26 mouse cellular contexts compared by ENCODE assay signal in the genomic region with DNA sequence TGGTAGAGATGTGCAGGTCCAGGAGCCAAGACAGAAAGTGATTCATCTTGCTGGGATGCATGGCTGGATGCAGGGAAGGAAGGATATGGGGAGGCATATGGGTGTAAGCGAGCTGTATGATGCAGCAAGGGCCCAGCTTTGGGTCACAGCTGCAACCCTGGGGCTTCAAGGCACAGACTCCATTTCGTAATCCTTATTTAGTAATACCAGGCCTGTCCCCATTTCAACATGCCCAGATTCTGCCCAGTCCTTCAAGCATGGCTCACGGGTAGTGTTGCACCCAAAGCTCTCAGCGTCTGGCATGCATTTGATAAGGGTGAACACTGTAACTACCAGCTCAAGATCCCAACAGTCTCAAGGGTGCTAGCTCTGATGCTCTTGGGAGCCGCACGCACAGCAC. TPM values are rescaled to one million over a fixed set of nuclear protein-coding genes. Genes with fewer than 3 reads are reported as not detected.
DNase-seq lines count a peak whose midpoint lies in the region; ATAC-seq and TF ChIP-seq lines count a peak whose summit lies in the region.
"Had no signal": no experiment of that assay in that cellular context is flagged by ENCODE, and none has a peak within 500 bp of the region (broad histone marks: within the 10 kb centered on the region; RNA-seq: fewer than 3 reads in every experiment).

No protein-coding gene starts in this region.

- no peaks in the 10 kb centered on the region for H3K36me3 ChIP-seq in liver, adult 2 months (ENCODE audit: control insufficient read depth, insufficient read depth, low read length)
- H3K36me3 ChIP-seq in liver, embryonic 11.5 days (ENCODE audit: control insufficient read depth, insufficient read depth, low read length): no peaks in the 10 kb centered on the region
- H3K36me3 ChIP-seq: heart, embryonic 13.5 days; hindbrain, embryonic 15.5 days; intestine, embryonic 15.5 days; limb, embryonic 10.5 days; midbrain, embryonic 10.5 days; neural tube, embryonic 15.5 days had no signal

- no peak for ATAC-seq in liver, embryonic 11.5 days (replicated peaks; ENCODE audit: low FRiP score)
- ATAC-seq: CD4-positive, CD25-positive, alpha-beta regulatory T cell, adult 4 months; forebrain, postnatal 0 days; intestine, embryonic 15.5 days; liver, postnatal 0 days had no signal

- WGBS in liver, adult 2 months: 48% methylated on average over 6 of the region's 6 CpGs
- 79% methylated on average over 6 of the region's 6 CpGs for WGBS in liver, embryonic 11.5 days

- H3K4me2 ChIP-seq in liver, embryonic 11.5 days: no peak overlapping the region
- H3K4me2 ChIP-seq: heart, embryonic 13.5 days; hindbrain, embryonic 15.5 days; intestine, embryonic 15.5 days; neural tube, embryonic 15.5 days had no signal

- no peak overlapping the region for H3K9ac ChIP-seq in liver, adult 2 months (ENCODE audit: low read depth, low read length)
- no peak overlapping the region for H3K9ac ChIP-seq in liver, embryonic 11.5 days (ENCODE audit: low read depth, low read length)
- H3K9ac ChIP-seq: forebrain, postnatal 0 days; heart, embryonic 13.5 days; hindbrain, embryonic 15.5 days; intestine, embryonic 15.5 days; liver, postnatal 0 days; neural tube, embryonic 15.5 days had no signal

- H3K9me3 ChIP-seq in liver, embryonic 11.5 days (ENCODE audit: control insufficient read depth, low read length): no peaks in the 10 kb centered on the region
- H3K9me3 ChIP-seq: heart, embryonic 13.5 days; hindbrain, embryonic 15.5 days; intestine, embryonic 15.5 days; limb, embryonic 10.5 days; midbrain, embryonic 10.5 days; neural tube, embryonic 15.5 days had no signal

- H3K27ac ChIP-seq in liver, adult 2 months (replicated peaks; ENCODE audit: insufficient read depth, low read depth, low read length): peak overlapping the region; percentile 79
- H3K27ac ChIP-seq in liver, embryonic 11.5 days (ENCODE audit: low read depth, low read length): no peak overlapping the region
- H3K27ac ChIP-seq: heart, adult 2 months; heart, embryonic 13.5 days; hindbrain, embryonic 15.5 days; intestine, embryonic 15.5 days; limb, embryonic 10.5 days; midbrain, embryonic 10.5 days; neural tube, embryonic 15.5 days had no signal

- H3K27me3 ChIP-seq in liver, adult 2 months (ENCODE audit: control insufficient read depth, insufficient read depth, low read length): no peaks in the 10 kb centered on the region
- no peaks in the 10 kb centered on the region for H3K27me3 ChIP-seq in liver, embryonic 11.5 days (replicated peaks; ENCODE audit: control insufficient read depth, insufficient read depth, low read length)
- H3K27me3 ChIP-seq: intestine, embryonic 15.5 days had no signal

- H3K79me2 ChIP-seq in liver, adult 2 months (ENCODE audit: control insufficient read depth, insufficient read depth, low read length): no peaks in the 10 kb centered on the region

- DNase-seq in adrenal gland, adult 2 months: peak; percentile 76
- DNase-seq in adrenal gland, adult 18-20 months (ENCODE audit: low spot score in 2 of 2): no peak
- DNase-seq in liver, adult 2 months (ENCODE audit: extremely low read depth, low read depth, low spot score): peak; percentile 93
- no peak for DNase-seq in liver, embryonic 11.5 days (ENCODE audit: low spot score)
- DNase-seq in adipocyte (ENCODE audit: low spot score) (peak; percentile 87), MN1 (ENCODE audit: low spot score) (no peak)
- DNase-seq in fat pad, adult 2 months (ENCODE audit: extremely low read depth, low read depth, low spot score): peak; percentile 33
- no peak for DNase-seq in thymus, postnatal 25 days
- DNase-seq: cerebellum, adult 9-10 months; forebrain, postnatal 0 days; gastrocnemius, postnatal 14 days; kidney, postnatal 4 days; layer of hippocampus, adult 9-11 months; liver; liver, postnatal 0 days; right cerebral cortex, adult 18-20 months; right cerebral cortex, postnatal 4 days; thymus, postnatal 36 days had no signal

- TF ChIP-seq POLR2A in liver, adult 2 months (IDR thresholded peaks at IDR 0.05; ENCODE audit: extremely low read depth, insufficient read depth, low read length): no peak

- peaks cover 12% of the 10 kb centered on the region; the same call in 1 of the 2 replicates for H3K4me1 ChIP-seq in liver, adult 2 months (ENCODE audit: control insufficient read depth, insufficient read depth, low read length)
- no peaks in the 10 kb centered on the region for H3K4me1 ChIP-seq in liver, embryonic 11.5 days (replicated peaks; ENCODE audit: control insufficient read depth, insufficient read depth, low read length)
- H3K4me1 ChIP-seq: heart, embryonic 13.5 days; hindbrain, embryonic 15.5 days; intestine, embryonic 15.5 days; neural tube, embryonic 15.5 days had no signal

- TF ChIP-seq CTCF in liver, adult 2 months (IDR thresholded peaks at IDR 0.05; ENCODE audit: low read depth, low read length): no peak

- H3K4me3 ChIP-seq in liver, adult 2 months (ENCODE audit: insufficient read depth, low read depth, low read length): no peak overlapping the region
- H3K4me3 ChIP-seq in liver, embryonic 11.5 days (ENCODE audit: low read depth, low read length): no peak overlapping the region
- H3K4me3 ChIP-seq: heart, adult 2 months; heart, embryonic 13.5 days; hindbrain, embryonic 15.5 days; intestine, embryonic 15.5 days; limb, embryonic 10.5 days; midbrain, embryonic 10.5 days; neural tube, embryonic 15.5 days had no signal

RNA-seq across cellular contexts. Expression of a gene that starts 11.0 kb away (rescaled TPM):
- 10 to 100 TPM; 20.8 to 23.7 TPM for total RNA-seq in adrenal gland, adult 2 months (2021)
- 13.0 and 15.7 TPM in 2 replicates for polyA plus RNA-seq in adrenal gland, adult 2 months (2012; rRNA removed)
- total RNA-seq in adrenal gland, adult 18-20 months (2021): 10 to 100 TPM; 16.3 to 27.1 TPM
- 9.9 and 10.6 TPM in 2 replicates for total RNA-seq in liver, adult 2 months (2014; rRNA removed)
- polyA plus RNA-seq in liver, adult 2 months (2012; rRNA removed): 5.0 and 6.4 TPM in 2 replicates
- polyA plus RNA-seq in liver, embryonic 11.5 days (2014; fragmentation: Nextera tagmentation; extraction: Ambion mirVana): 3.8 and 4.9 TPM in 2 replicates

Comparison
In these comparisons a context has a peak if more than half of its experiments do, and no peak if none do; other contexts are left out.
1. DNase-seq: peak in adrenal gland, adult 2 months (single experiment), liver, adult 2 months (single experiment), adipocyte (single experiment) and fat pad, adult 2 months (single experiment); none in adrenal gland, adult 18-20 months (0 of 2), liver, embryonic 11.5 days (single experiment), thymus, postnatal 25 days (single experiment) and MN1 (single experiment).